10 mouse cellular contexts compared by ENCODE assay signal in genomic region chr12:21188880-21189279, GRCm38 (mm10).
DNase-seq lines count a peak whose midpoint lies in the region; ATAC-seq and TF ChIP-seq lines count a peak whose summit lies in the region.
"Had no signal": no experiment of that assay in that cellular context is flagged by ENCODE, and none has a peak within 500 bp of the region (broad histone marks: within the 10 kb centered on the region; RNA-seq: fewer than 3 reads in every experiment).

No protein-coding gene starts in this region.

- no peak overlapping the region for H3K27ac ChIP-seq in lung, postnatal 0 days (ENCODE audit: low read length)
- no peak overlapping the region for H3K27ac ChIP-seq in intestine, embryonic 16.5 days (ENCODE audit: low read length)
- H3K27ac ChIP-seq in liver, embryonic 12.5 days = no peak overlapping the region
- no peak overlapping the region for H3K27ac ChIP-seq in midbrain, embryonic 10.5 days (replicated peaks)
- H3K27ac ChIP-seq: hindbrain, embryonic 10.5 days; macrophage; neural tube, embryonic 12.5 days had no signal

- no peak overlapping the region for H3K9ac ChIP-seq in lung, postnatal 0 days (replicated peaks; ENCODE audit: low read depth)
- no peak overlapping the region for H3K9ac ChIP-seq in intestine, embryonic 16.5 days (ENCODE audit: low read depth, low read length)
- no peak overlapping the region for H3K9ac ChIP-seq in liver, embryonic 12.5 days
- H3K9ac ChIP-seq: neural tube, embryonic 12.5 days had no signal

- TF ChIP-seq CTCF in lung, postnatal 0 days (IDR thresholded peaks at IDR 0.05) = no peak

- no peaks in the 10 kb centered on the region for H3K36me3 ChIP-seq in lung, postnatal 0 days (ENCODE audit: insufficient read depth, low read length)
- no peaks in the 10 kb centered on the region for H3K36me3 ChIP-seq in intestine, embryonic 16.5 days (ENCODE audit: control insufficient read depth, insufficient read depth, low read length)
- H3K36me3 ChIP-seq in liver, embryonic 12.5 days = no peaks in the 10 kb centered on the region
- H3K36me3 ChIP-seq in midbrain, embryonic 10.5 days = peaks cover 56% of the 10 kb centered on the region

- H3K27me3 ChIP-seq in lung, postnatal 0 days (replicated peaks; ENCODE audit: insufficient read depth, low read length) = no peaks in the 10 kb centered on the region
- H3K27me3 ChIP-seq in intestine, embryonic 16.5 days (replicated peaks; ENCODE audit: control insufficient read depth, insufficient read depth, low read length) = no peaks in the 10 kb centered on the region
- no peaks in the 10 kb centered on the region for H3K27me3 ChIP-seq in liver, embryonic 12.5 days (replicated peaks)
- no peaks in the 10 kb centered on the region for H3K27me3 ChIP-seq in midbrain, embryonic 10.5 days (ENCODE audit: low read depth, poor library complexity, severe bottlenecking)
- H3K27me3 ChIP-seq: neural tube, embryonic 12.5 days had no signal

- no peak overlapping the region for H3K4me2 ChIP-seq in lung, postnatal 0 days (replicated peaks; ENCODE audit: low read depth, low read length)
- no peak overlapping the region for H3K4me2 ChIP-seq in intestine, embryonic 16.5 days (ENCODE audit: low read depth, low read length)
- no peak overlapping the region for H3K4me2 ChIP-seq in liver, embryonic 12.5 days
- H3K4me2 ChIP-seq: neural tube, embryonic 12.5 days had no signal

- 71% methylated on average over 4 of the region's 4 CpGs for WGBS in lung, postnatal 0 days
- WGBS in intestine, embryonic 16.5 days = 58% methylated on average over 4 of the region's 4 CpGs
- 46% methylated on average over 4 of the region's 4 CpGs for WGBS in liver, embryonic 12.5 days (ENCODE audit: insufficient replicate concordance)
- WGBS in midbrain, embryonic 10.5 days = 70% methylated on average over 4 of the region's 4 CpGs

- DNase-seq in lung, postnatal 10 days = peak; percentile 66
- DNase-seq in lung, postnatal 0 days (ENCODE audit: low spot score) = no peak
- DNase-seq in gastrocnemius, postnatal 14 days = peak; percentile 52
- no peak for DNase-seq in left cerebral cortex, postnatal 4 days
- no peak for DNase-seq in midbrain, embryonic 10.5 days (ENCODE audit: low spot score)

- no peaks in the 10 kb centered on the region for H3K9me3 ChIP-seq in lung, postnatal 0 days (ENCODE audit: low read length)
- no peaks in the 10 kb centered on the region for H3K9me3 ChIP-seq in intestine, embryonic 16.5 days (ENCODE audit: control insufficient read depth, low read length)
- no peaks in the 10 kb centered on the region for H3K9me3 ChIP-seq in liver, embryonic 12.5 days (replicated peaks)
- no peaks in the 10 kb centered on the region for H3K9me3 ChIP-seq in midbrain, embryonic 10.5 days (replicated peaks)
- H3K9me3 ChIP-seq: hindbrain, embryonic 10.5 days; neural tube, embryonic 12.5 days had no signal

- no peak for TF ChIP-seq EP300 in lung, postnatal 0 days (IDR thresholded peaks at IDR 0.05)

- intact Hi-C loops in gastrocnemius, postnatal 14 days (cut with DNase I; ENCODE audit: low total_unique reads) = no loop called here
- intact Hi-C loops in left cerebral cortex, postnatal 4 days (cut with DNase I) = no loop called here

- ATAC-seq in lung, postnatal 0 days = no peak
- ATAC-seq in intestine, embryonic 16.5 days = peak; percentile 91
- peak; percentile 41; the same call in 1 of the 2 replicates for ATAC-seq in liver, embryonic 12.5 days

- no peaks in the 10 kb centered on the region for H3K4me1 ChIP-seq in lung, postnatal 0 days (ENCODE audit: insufficient read depth, low read depth, low read length)
- peaks cover 10% of the 10 kb centered on the region for H3K4me1 ChIP-seq in intestine, embryonic 16.5 days (ENCODE audit: control insufficient read depth, insufficient read depth, low read length)
- H3K4me1 ChIP-seq in liver, embryonic 12.5 days = peaks cover 21% of the 10 kb centered on the region
- H3K4me1 ChIP-seq in midbrain, embryonic 10.5 days = no peaks in the 10 kb centered on the region
- H3K4me1 ChIP-seq: hindbrain, embryonic 10.5 days; neural tube, embryonic 12.5 days had no signal

- H3K4me3 ChIP-seq in lung, postnatal 0 days (ENCODE audit: low read depth, low read length) = no peak overlapping the region
- no peak overlapping the region for H3K4me3 ChIP-seq in intestine, embryonic 16.5 days (ENCODE audit: low read length)
- H3K4me3 ChIP-seq in liver, embryonic 12.5 days = no peak overlapping the region
- H3K4me3 ChIP-seq in midbrain, embryonic 10.5 days = no peak overlapping the region
- H3K4me3 ChIP-seq: hindbrain, embryonic 10.5 days; neural tube, embryonic 12.5 days had no signal

Comparison
In these comparisons a context has a peak if more than half of its experiments do, and no peak if none do; other contexts are left out.
1. DNase-seq: peak in lung, postnatal 10 days (single experiment) and gastrocnemius, postnatal 14 days (single experiment); none in lung, postnatal 0 days (single experiment), left cerebral cortex, postnatal 4 days (single experiment) and midbrain, embryonic 10.5 days (single experiment).